Mouse (Mus musculus): ENCODE measurements around the gene Eif2d. TPM values are rescaled to one million over a fixed set of nuclear protein-coding genes. Genes with fewer than 3 reads are reported as not detected.

Gene Eif2d
- total and polyA plus RNA-seq, 3 experiments: 25.8 to 37.1 (median 34.7) TPM

DNA sequence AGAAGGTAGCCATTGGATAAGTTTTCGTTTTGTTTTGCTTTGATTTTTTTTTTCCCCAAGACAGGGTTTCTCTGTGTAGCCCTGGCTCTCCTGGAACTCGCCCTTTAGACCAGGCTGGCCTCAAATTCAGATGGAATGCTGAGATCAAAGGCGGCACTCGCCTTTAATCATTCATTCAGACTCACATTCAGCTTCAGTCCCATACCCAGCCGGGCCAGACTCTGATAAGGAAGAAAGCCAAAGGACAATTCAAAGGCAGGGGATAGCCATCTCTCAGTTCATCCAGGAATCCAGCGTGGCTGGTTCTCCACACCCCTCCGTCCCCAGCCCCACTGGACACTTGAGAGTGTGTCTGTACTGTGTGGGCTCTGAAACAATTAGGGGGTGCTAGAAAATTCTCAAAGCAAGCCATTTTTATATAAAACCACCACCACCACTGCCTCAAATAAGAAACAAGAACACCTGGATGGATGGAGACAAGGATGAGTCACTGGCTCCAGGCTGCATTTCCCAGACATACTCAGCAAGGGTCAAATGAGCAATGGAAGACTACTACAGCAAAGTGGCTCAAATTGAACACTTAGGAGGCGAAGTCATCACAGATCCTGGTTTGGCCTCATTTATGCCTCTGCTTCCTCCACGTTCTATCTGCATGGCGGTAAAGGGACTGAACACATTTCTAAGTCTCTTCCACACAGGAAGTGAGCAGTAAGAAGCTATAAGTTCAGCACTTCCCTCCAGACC, 29.3 kb upstream of the Eif2d start:
- H3K79me2 ChIP-seq (replicated peaks; ENCODE audit: control insufficient read depth, insufficient read depth, low read length): no peaks in the 10 kb centered on the region
- no peak overlapping the region for H3K9ac ChIP-seq (ENCODE audit: low read depth, low read length)
- intact Hi-C loops (cut with DNase I): no loop called here
- no peak for TF ChIP-seq POLR2A (IDR thresholded peaks at IDR 0.05; ENCODE audit: insufficient read depth, low read depth, low read length)
- no peak for TF ChIP-seq EP300 (IDR thresholded peaks at IDR 0.05; ENCODE audit: insufficient read depth, low read depth, low read length)
- TF ChIP-seq CTCF (IDR thresholded peaks at IDR 0.05): no peak
- no peak overlapping the region for H3K4me3 ChIP-seq
- no peak overlapping the region for H3K27ac ChIP-seq
- no peaks in the 10 kb centered on the region for H3K27me3 ChIP-seq (ENCODE audit: control insufficient read depth, insufficient read depth, low read length)
- no peak for DNase-seq
- 55% methylated on average over 10 of the region's 10 CpGs for WGBS
- H3K4me1 ChIP-seq (ENCODE audit: control insufficient read depth, insufficient read depth, low read length): no peaks in the 10 kb centered on the region
- no peaks in the 10 kb centered on the region for H3K36me3 ChIP-seq (ENCODE audit: control insufficient read depth, insufficient read depth, low read length)

DNA sequence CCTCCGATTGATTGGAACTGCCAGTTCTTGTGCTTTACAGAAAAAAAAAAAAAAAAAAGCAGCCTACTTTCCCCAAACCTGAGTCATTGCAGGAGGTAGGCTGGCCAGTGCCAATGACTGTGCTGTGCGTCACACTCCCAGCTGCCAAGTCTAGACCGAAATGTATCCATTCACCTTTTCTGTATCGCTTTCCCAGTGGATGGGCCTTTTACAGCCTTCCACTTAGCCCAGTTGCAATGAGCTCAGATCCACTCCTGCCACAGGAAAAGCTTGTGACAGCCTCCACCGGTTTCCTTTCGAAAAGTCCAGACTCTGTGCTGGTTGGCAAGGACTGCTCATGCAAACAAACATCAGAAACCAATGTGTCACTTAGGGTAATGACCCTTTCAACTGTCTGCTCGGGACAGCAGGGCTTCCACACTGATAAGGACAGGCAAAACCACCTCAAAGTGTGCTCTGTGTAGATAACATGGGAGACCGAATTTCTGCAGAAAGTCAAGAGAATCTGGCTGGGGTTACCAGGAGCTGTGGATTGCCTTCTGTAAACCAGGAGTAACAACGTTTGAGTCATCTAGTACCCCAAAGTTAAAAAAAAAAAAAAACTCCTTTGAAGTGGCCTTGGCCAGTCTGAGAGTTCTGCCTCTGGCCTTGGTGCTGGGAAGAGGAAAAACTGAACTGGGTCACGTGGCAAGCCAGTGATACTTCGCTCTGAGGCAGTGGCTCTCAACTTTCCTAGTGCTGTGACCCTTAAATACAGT, 26.8 kb upstream of the Eif2d start:
- Histone ChIP-seq H3K27me3 (ENCODE audit: control insufficient read depth, insufficient read depth, low read length) (no peaks in the 10 kb centered on the region), H3K4me3 (no peak overlapping the region), H3K4me1 (ENCODE audit: control insufficient read depth, insufficient read depth, low read length) (no peaks in the 10 kb centered on the region), H3K9ac (ENCODE audit: low read depth, low read length) (no peak overlapping the region), H3K36me3 (ENCODE audit: control insufficient read depth, insufficient read depth, low read length) (no peaks in the 10 kb centered on the region), H3K27ac (no peak overlapping the region), H3K79me2 (replicated peaks; ENCODE audit: control insufficient read depth, insufficient read depth, low read length) (no peaks in the 10 kb centered on the region)
- no peak for DNase-seq
- intact Hi-C loops (cut with DNase I): no loop called here
- TF ChIP-seq POLR2A (IDR thresholded peaks at IDR 0.05; ENCODE audit: insufficient read depth, low read depth, low read length): no peak
- no peak for TF ChIP-seq CTCF (IDR thresholded peaks at IDR 0.05)
- no peak for TF ChIP-seq EP300 (IDR thresholded peaks at IDR 0.05; ENCODE audit: insufficient read depth, low read depth, low read length)
- WGBS: 37% methylated on average over 11 of the region's 11 CpGs

DNA sequence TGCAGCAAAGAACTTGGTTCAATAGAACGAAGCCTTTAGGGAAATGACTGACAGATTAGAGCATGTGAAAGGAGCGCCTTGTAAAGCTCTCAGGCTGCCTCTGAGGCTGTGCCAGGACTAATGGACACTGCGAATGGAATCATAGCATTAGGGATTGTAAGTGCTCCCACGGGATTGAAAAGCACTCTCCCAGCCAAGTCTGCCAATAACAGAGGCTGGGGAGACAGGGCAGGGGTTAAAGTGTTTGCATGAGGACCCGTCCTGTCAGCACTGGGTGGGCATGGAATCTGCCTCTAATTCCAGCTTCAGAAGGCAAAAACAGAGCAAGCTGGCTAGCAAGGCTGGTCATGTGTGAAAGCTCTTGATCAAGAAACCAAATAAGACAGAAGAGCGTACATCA, 18.8 kb upstream of the Eif2d start:
- no peak overlapping the region for H3K4me3 ChIP-seq
- WGBS: 55% methylated on average over 6 of the region's 6 CpGs
- no peak overlapping the region for H3K27ac ChIP-seq
- H3K4me1 ChIP-seq (ENCODE audit: control insufficient read depth, insufficient read depth, low read length): no peaks in the 10 kb centered on the region
- no peaks in the 10 kb centered on the region for H3K79me2 ChIP-seq (replicated peaks; ENCODE audit: control insufficient read depth, insufficient read depth, low read length)
- no peak for TF ChIP-seq EP300 (IDR thresholded peaks at IDR 0.05; ENCODE audit: insufficient read depth, low read depth, low read length)
- no peak for TF ChIP-seq CTCF (IDR thresholded peaks at IDR 0.05)
- no peak for TF ChIP-seq POLR2A (IDR thresholded peaks at IDR 0.05; ENCODE audit: insufficient read depth, low read depth, low read length)
- no peaks in the 10 kb centered on the region for H3K36me3 ChIP-seq (ENCODE audit: control insufficient read depth, insufficient read depth, low read length)
- no peaks in the 10 kb centered on the region for H3K27me3 ChIP-seq (ENCODE audit: control insufficient read depth, insufficient read depth, low read length)
- DNase-seq: no peak
- intact Hi-C loops (cut with DNase I): no loop called here
- H3K9ac ChIP-seq (ENCODE audit: low read depth, low read length): no peak overlapping the region

DNA sequence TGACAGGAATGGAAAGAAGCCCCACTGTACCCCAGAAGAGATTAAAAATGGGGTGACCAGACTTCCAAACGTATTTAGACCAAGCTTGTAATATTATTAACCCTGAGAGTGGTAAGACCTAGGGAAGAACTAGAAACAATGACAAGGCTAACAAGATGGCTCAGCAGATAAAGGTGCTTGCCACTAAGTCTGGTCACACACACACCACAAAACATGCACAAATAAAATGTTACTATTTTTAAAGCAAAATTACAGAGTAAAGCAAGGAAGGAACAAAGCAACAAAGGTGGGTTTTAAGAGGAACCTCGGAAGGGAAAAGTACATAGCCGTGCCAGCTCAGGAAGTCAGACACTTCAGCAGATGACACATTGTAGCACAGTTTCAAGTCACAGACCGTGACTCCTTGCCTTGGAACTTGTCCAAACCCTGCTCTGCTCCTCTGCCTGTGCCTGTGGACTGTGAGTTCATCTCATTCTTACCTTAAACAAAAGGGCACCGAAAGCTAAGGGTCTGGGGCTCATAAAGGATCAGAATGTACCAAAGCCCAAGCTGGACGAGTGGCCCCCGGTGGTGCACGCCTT, 17.9 kb upstream of the Eif2d start:
- peak in 1 of 2 experiments; percentile 33 for DNase-seq
- Histone ChIP-seq H3K4me1 (ENCODE audit: control insufficient read depth, insufficient read depth, low read length) (no peaks in the 10 kb centered on the region), H3K9ac (ENCODE audit: low read depth, low read length) (no peak overlapping the region), H3K79me2 (replicated peaks; ENCODE audit: control insufficient read depth, insufficient read depth, low read length) (no peaks in the 10 kb centered on the region), H3K4me3 (no peak overlapping the region), H3K36me3 (ENCODE audit: control insufficient read depth, insufficient read depth, low read length) (no peaks in the 10 kb centered on the region), H3K27me3 (ENCODE audit: control insufficient read depth, insufficient read depth, low read length) (no peaks in the 10 kb centered on the region), H3K27ac (no peak overlapping the region)
- TF ChIP-seq EP300 (IDR thresholded peaks at IDR 0.05; ENCODE audit: insufficient read depth, low read depth, low read length) (no peak), POLR2A (IDR thresholded peaks at IDR 0.05; ENCODE audit: insufficient read depth, low read depth, low read length) (no peak), CTCF (IDR thresholded peaks at IDR 0.05) (no peak)
- intact Hi-C loops (cut with DNase I): no loop called here
- WGBS: 43% methylated on average over 8 of the region's 8 CpGs

DNA sequence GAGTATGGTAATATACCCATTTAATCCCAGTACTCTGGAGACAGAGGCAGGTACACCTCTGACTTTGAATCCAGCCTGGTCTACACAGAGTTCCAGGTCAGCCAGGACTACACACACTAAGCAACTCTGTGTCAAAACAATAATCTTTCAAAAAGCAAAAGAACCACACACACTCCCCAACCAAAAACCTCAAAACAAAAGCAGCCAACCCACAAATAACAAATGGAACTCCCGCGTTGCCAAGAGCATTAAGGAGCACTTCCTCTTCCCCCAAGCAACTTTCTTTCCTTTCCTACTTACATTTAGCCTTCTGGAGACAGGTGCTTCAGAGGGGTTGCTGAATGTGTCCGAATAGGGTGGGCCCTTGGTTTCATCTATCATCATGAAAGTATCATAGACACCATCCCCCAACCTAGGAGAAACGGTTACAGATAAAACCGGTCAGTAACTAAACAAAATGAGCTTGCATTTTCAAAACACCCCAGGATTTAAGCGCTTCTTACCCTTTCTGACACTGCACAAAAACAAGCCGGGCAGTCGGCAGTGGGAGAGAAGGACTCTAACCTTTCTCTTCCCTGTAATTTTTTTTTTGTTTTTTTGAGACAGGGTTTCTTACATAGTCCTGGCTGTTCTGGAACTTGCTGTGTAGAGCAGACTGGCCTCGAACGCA, 16.9 kb upstream of the Eif2d start:
- TF ChIP-seq CTCF (IDR thresholded peaks at IDR 0.05) (no peak), POLR2A (IDR thresholded peaks at IDR 0.05; ENCODE audit: insufficient read depth, low read depth, low read length) (no peak), EP300 (IDR thresholded peaks at IDR 0.05; ENCODE audit: insufficient read depth, low read depth, low read length) (no peak)
- Histone ChIP-seq H3K79me2 (replicated peaks; ENCODE audit: control insufficient read depth, insufficient read depth, low read length) (no peaks in the 10 kb centered on the region), H3K27ac (no peak overlapping the region), H3K36me3 (ENCODE audit: control insufficient read depth, insufficient read depth, low read length) (no peaks in the 10 kb centered on the region), H3K4me3 (no peak overlapping the region), H3K4me1 (ENCODE audit: control insufficient read depth, insufficient read depth, low read length) (no peaks in the 10 kb centered on the region), H3K9ac (ENCODE audit: low read depth, low read length) (no peak overlapping the region), H3K27me3 (ENCODE audit: control insufficient read depth, insufficient read depth, low read length) (peaks cover 2% of the 10 kb centered on the region; the same call in 1 of the 2 replicates)
- no peak for DNase-seq
- intact Hi-C loops (cut with DNase I): no loop called here
- WGBS: 73% methylated on average over 10 of the region's 10 CpGs

All from heart, adult 2 months (tissue).